Mouse (Mus musculus) megakaryocyte-erythroid progenitor cell, adult 5-6 weeks (primary cell): Measurements from ENCODE around the gene Plekhg2. TPM values are rescaled to one million over a fixed set of nuclear protein-coding genes. Genes with fewer than 3 reads are reported as not detected.
A peak's percentile ranks its signal among the peaks of the same experiment; 100 is the strongest.

Experiments used
- ATAC-seq: replicated peaks from 2 replicates; pipeline ENCODE4 v1.8.0; 2016; ENCODE audit warnings: mild to moderate bottlenecking, inconsistent platforms; ENCODE audit not compliant: severe bottlenecking, poor library complexity, low FRiP score, low TSS enrichment
- total RNA-seq, 2 experiments: library from RNA; stranded (forward) in 1 of 2; stranded (reverse) in 1 of 2; fragments of 200-1000, 215-1000 nt in 1 of 2; fragments of >200 nt in 1 of 2; fragmentation: Nextera tagmentation in 1 of 2; gene quantifications; 2 replicates each; pipeline ENCODE4 v1.2.3; 2014 to 2017

The Plekhg2 gene
- total RNA-seq, 2 experiments from 2014 or later: 0.19 to 4.1 TPM

- no peak for ATAC-seq
These were observed 847 bp downstream of the Plekhg2 start for GRCm38 (mm10) chr7:28371514-28371989.

- ATAC-seq: no peak
These were observed 1.4 kb downstream of the Plekhg2 start for GRCm38 (mm10) chr7:28370977-28371513.

GRCm38 (mm10) chr7:28370051-28370450 is 2.3 kb downstream of the Plekhg2 start:
- no peak for ATAC-seq

GRCm38 (mm10) chr7:28368276-28368920 is 4.0 kb downstream of the Plekhg2 start:
- ATAC-seq: no peak

- no peak for ATAC-seq
These were observed 4.6 kb downstream of the Plekhg2 start for GRCm38 (mm10) chr7:28367663-28368275.

- no peak for ATAC-seq
These were observed 9.8 kb downstream of the Plekhg2 start for GRCm38 (mm10) chr7:28362441-28363060.

GRCm38 (mm10) chr7:28361647-28362341 is 10.6 kb downstream of the Plekhg2 start:
- ATAC-seq: no peak

GRCm38 (mm10) chr7:28360291-28360690 is 12.1 kb downstream of the Plekhg2 start:
- no peak for ATAC-seq

GRCm38 (mm10) chr7:28359854-28360253 is 12.5 kb downstream of the Plekhg2 start:
- no peak for ATAC-seq

GRCm38 (mm10) chr7:28358431-28358830 is 14.0 kb downstream of the Plekhg2 start:
- ATAC-seq: no peak

- no peak for ATAC-seq
These were observed 14.4 kb downstream of the Plekhg2 start for GRCm38 (mm10) chr7:28357984-28358383.

- ATAC-seq: no peak
These were observed 15.4 kb downstream of the Plekhg2 start for GRCm38 (mm10) chr7:28356981-28357380.

GRCm38 (mm10) chr7:28355221-28355620 is 17.2 kb downstream of the Plekhg2 start:
- no peak for ATAC-seq

- no peak for ATAC-seq
These were observed 17.8 kb downstream of the Plekhg2 start for GRCm38 (mm10) chr7:28354596-28354995.

- ATAC-seq: no peak
These were observed 18.3 kb downstream of the Plekhg2 start for GRCm38 (mm10) chr7:28354113-28354581.

GRCm38 (mm10) chr7:28353267-28353666 is 19.1 kb downstream of the Plekhg2 start:
- no peak for ATAC-seq

GRCm38 (mm10) chr7:28351676-28352191 is 20.7 kb downstream of the Plekhg2 start:
- ATAC-seq: 0 out of 2 replicates have a peak, but pooled peaks have one; percentile 24

- ATAC-seq: peak; percentile 88
These were observed 22.1 kb downstream of the Plekhg2 start, which contains the start of gene Rps16 for GRCm38 (mm10) chr7:28350155-28350883. TSS of gene Rps16 (plus strand) at chr7:28350652.

- ATAC-seq: no peak
These were observed 23.8 kb downstream of the Plekhg2 start for GRCm38 (mm10) chr7:28348601-28349000.
